Mouse (Mus musculus) midbrain, postnatal 0 days (tissue): ENCODE data around the gene Lrrc3. TPM values are rescaled to one million over a fixed set of nuclear protein-coding genes. Genes with fewer than 3 reads are reported as not detected.
A peak's percentile ranks its signal among the peaks of the same experiment; 100 is the strongest.

Source experiments
- ATAC-seq: fragments of 200-750 bp; cut with Nextera tagmentation; 2 replicates; pipeline ENCODE4 v1.8.0; 2017; ENCODE audit warnings: moderate number of reproducible peaks, mild to moderate bottlenecking, moderate TSS enrichment, moderate library complexity; ENCODE audit not compliant: low FRiP score
- DNase-seq: peaks from one replicate; pipeline ENCODE4 v3.0.0-alpha.2; 2015; ENCODE audit warnings: low spot score
- H3K27ac ChIP-seq: fragments of 300-500 bp; sonication (generic); 2 replicates; pipeline ENCODE4 v1.5.1; 2014; ENCODE audit warnings: low read depth, mild to moderate bottlenecking, low read length, mixed read lengths
- H3K27me3 ChIP-seq: fragments of 300-500 bp; sonication (generic); 2 replicates; pipeline ENCODE4 v1.6.1; 2014; ENCODE audit warnings: low read length, control low read depth, mixed read lengths; ENCODE audit not compliant: insufficient read depth
- H3K36me3 ChIP-seq: fragments of 300-500 bp; sonication (generic); 2 replicates; pipeline ENCODE4 v1.6.1; 2014; ENCODE audit warnings: low read length, control low read depth, mixed read lengths; ENCODE audit not compliant: insufficient read depth
- H3K4me1 ChIP-seq: fragments of 300-500 bp; sonication (generic); 2 replicates; pipeline ENCODE4 v1.6.1; 2014; ENCODE audit warnings: mild to moderate bottlenecking, control low read depth, antibody characterized with exemption, low read length, mixed read lengths; ENCODE audit not compliant: insufficient read depth
- H3K4me2 ChIP-seq: fragments of 300-500 bp; sonication (generic); 2 replicates; pipeline ENCODE4 v1.6.1; 2014; ENCODE audit warnings: low read depth, mild to moderate bottlenecking, low read length, mixed read lengths; ENCODE audit not compliant: poor library complexity, severe bottlenecking
- H3K4me3 ChIP-seq: fragments of 300-500 bp; sonication (generic); 2 replicates; pipeline ENCODE4 v1.5.1; 2014; ENCODE audit warnings: low read depth, mild to moderate bottlenecking, low read length, moderate library complexity
- H3K9ac ChIP-seq: fragments of 300-500 bp; sonication (generic); replicated peaks from 2 replicates; pipeline ENCODE4 v1.6.1; 2014; ENCODE audit warnings: mild to moderate bottlenecking, low read length, moderate library complexity, mixed read lengths; ENCODE audit not compliant: poor library complexity, severe bottlenecking
- H3K9me3 ChIP-seq: fragments of 300-500 bp; sonication (generic); 2 replicates; pipeline ENCODE4 v1.6.1; 2016; ENCODE audit warnings: low read length, control low read depth
- CTCF ChIP-seq: IDR thresholded peaks from 2 replicates; pipeline ENCODE4 v1.5.1; 2016; ENCODE audit warnings: antibody characterized with exemption, mild to moderate bottlenecking
- WGBS: fragments of 180-500 bp; shearing (Covaris S2); extraction: QIAGEN DNeasy Blood & Tissue Kit; methylation state at CpG from one replicate; pipeline ENCODE4 v1.1.7; 2014; 5-methylcytosine and 5-hydroxymethylcytosine counted together
- polyA plus RNA-seq: library from polyadenylated mRNA; unstranded; fragments of >200 nt; fragmentation: Nextera tagmentation; extraction: Ambion mirVana; gene quantifications from 2 replicates; pipeline ENCODE4 v1.2.1, GENCODE M21; 2015
- total RNA-seq: library from RNA; depleted of rRNA; stranded (reverse); fragments of >200 nt; gene quantifications from 2 replicates; pipeline ENCODE4 v1.2.3, GENCODE M21; 2014

Lrrc3 gene
- total and polyA plus RNA-seq, 2 experiments from 2014 or later: 29.9 to 39.6 TPM

- WGBS: 73% methylated on average over 5 of the region's 5 CpGs
- ATAC-seq (no peak), DNase-seq (peak; percentile 35)
These were observed 18.7 kb upstream of the Lrrc3 start for GRCm38 (mm10) chr10:77921009-77921408.

GRCm38 (mm10) chr10:77916636-77917335, 14.4 kb upstream of the Lrrc3 start:
- Histone ChIP-seq H3K9ac (no peak overlapping the region), H3K27ac (no peak overlapping the region), H3K4me1 (no peaks in the 10 kb centered on the region), H3K4me2 (no peak overlapping the region), H3K4me3 (no peak overlapping the region), H3K36me3 (no peaks in the 10 kb centered on the region), H3K27me3 (no peaks in the 10 kb centered on the region), H3K9me3 (no peaks in the 10 kb centered on the region)
- TF ChIP-seq CTCF: peak; percentile 66
- DNase-seq (no peak), ATAC-seq (no peak)
- WGBS: 57% methylated on average over 8 of the region's 8 CpGs

More at GRCm38 (mm10) chr10:77921009-77921408, 18.7 kb upstream of the Lrrc3 start:
- Histone ChIP-seq H3K27me3 (no peaks in the 10 kb centered on the region), H3K4me3 (no peak overlapping the region), H3K9ac (no peak overlapping the region), H3K27ac (no peak overlapping the region), H3K36me3 (no peaks in the 10 kb centered on the region), H3K4me1 (no peaks in the 10 kb centered on the region), H3K9me3 (no peaks in the 10 kb centered on the region), H3K4me2 (no peak overlapping the region)
- no peak for TF ChIP-seq CTCF

GRCm38 (mm10) chr10:77913292-77913691, 11.0 kb upstream of the Lrrc3 start:
- Histone ChIP-seq H3K4me2 (no peak overlapping the region), H3K9me3 (no peaks in the 10 kb centered on the region), H3K36me3 (no peaks in the 10 kb centered on the region), H3K27ac (no peak overlapping the region), H3K4me3 (no peak overlapping the region), H3K4me1 (no peaks in the 10 kb centered on the region), H3K9ac (no peak overlapping the region), H3K27me3 (no peaks in the 10 kb centered on the region)
- DNase-seq (no peak), ATAC-seq (no peak)
- TF ChIP-seq CTCF: no peak
- WGBS: 70% methylated on average over 4 of the region's 4 CpGs

- H3K4me2 ChIP-seq: no peak overlapping the region
- no peak overlapping the region for H3K4me3 ChIP-seq
- 69% methylated on average over 7 of the region's 7 CpGs for WGBS
- no peak for ATAC-seq
- H3K9ac ChIP-seq: no peak overlapping the region
- H3K9me3 ChIP-seq: no peaks in the 10 kb centered on the region
- no peak for DNase-seq
- no peak for TF ChIP-seq CTCF
- H3K27me3 ChIP-seq: no peaks in the 10 kb centered on the region
- H3K27ac ChIP-seq: no peak overlapping the region
- H3K4me1 ChIP-seq: no peaks in the 10 kb centered on the region
- H3K36me3 ChIP-seq: no peaks in the 10 kb centered on the region
These were observed 10.3 kb upstream of the Lrrc3 start for GRCm38 (mm10) chr10:77912605-77913004.

- Histone ChIP-seq H3K4me1 (peaks cover 7% of the 10 kb centered on the region; the same call in 1 of the 2 replicates), H3K9ac (peak overlapping the region; percentile 81), H3K9me3 (no peaks in the 10 kb centered on the region), H3K4me2 (peak overlapping the region; percentile 70), H3K36me3 (peaks cover 5% of the 10 kb centered on the region), H3K4me3 (peak overlapping the region; percentile 53), H3K27ac (peak overlapping the region; percentile 80), H3K27me3 (no peaks in the 10 kb centered on the region)
- no peak for TF ChIP-seq CTCF
- ATAC-seq: peak; percentile 86
- peak; percentile 93 for DNase-seq
- 4% methylated on average over 30 of the region's 35 CpGs for WGBS
These were observed 769 bp upstream of the Lrrc3 start for GRCm38 (mm10) chr10:77902894-77903715.

GRCm38 (mm10) chr10:77901871-77902210, 495 bp downstream of the Lrrc3 start:
- WGBS: under 1% methylated on average over 14 of the region's 14 CpGs
- Histone ChIP-seq H3K27ac (peak overlapping the region; percentile 80), H3K9ac (peak overlapping the region; percentile 81), H3K4me3 (peak overlapping the region; percentile 53), H3K4me2 (peak overlapping the region; percentile 70), H3K27me3 (no peaks in the 10 kb centered on the region), H3K4me1 (peaks cover 7% of the 10 kb centered on the region; the same call in 1 of the 2 replicates), H3K36me3 (peaks cover 5% of the 10 kb centered on the region), H3K9me3 (no peaks in the 10 kb centered on the region)
- ATAC-seq (peak; percentile 51), DNase-seq (peak; percentile 40)
- no peak for TF ChIP-seq CTCF
